Mouse (Mus musculus) heart, postnatal 0 days (tissue): Measurements from ENCODE around the gene Olfr97. TPM values are rescaled to one million over a fixed set of nuclear protein-coding genes. Genes with fewer than 3 reads are reported as not detected.

Experiments used
- ATAC-seq: fragments of 200-750 bp; cut with Nextera tagmentation; 2 replicates; pipeline ENCODE4 v1.8.0; 2017; ENCODE audit warnings: low read depth, moderate number of reproducible peaks, moderate library complexity; ENCODE audit not compliant: insufficient read depth
- DNase-seq: peaks from one replicate; pipeline ENCODE4 v3.0.0-alpha.2; 2016; ENCODE audit warnings: low spot score
- H3K27ac ChIP-seq: fragments of 300-500 bp; sonication (generic); 2 replicates; pipeline ENCODE4 v1.5.1; 2014; ENCODE audit warnings: low read depth, mild to moderate bottlenecking
- H3K27me3 ChIP-seq: fragments of 300-500 bp; sonication (generic); 2 replicates; pipeline ENCODE4 v1.6.1; 2014; ENCODE audit warnings: low read length, mixed read lengths; ENCODE audit not compliant: control insufficient read depth, insufficient read depth
- H3K36me3 ChIP-seq: fragments of 300-500 bp; sonication (generic); replicated peaks from 2 replicates; pipeline ENCODE4 v1.6.1; 2014; ENCODE audit warnings: low read length, mixed read lengths; ENCODE audit not compliant: control insufficient read depth, insufficient read depth
- H3K4me1 ChIP-seq: fragments of 300-500 bp; sonication (generic); 2 replicates; pipeline ENCODE4 v1.6.1; 2014; ENCODE audit warnings: antibody characterized with exemption; ENCODE audit not compliant: control insufficient read depth, insufficient read depth
- H3K4me2 ChIP-seq: fragments of 300-500 bp; sonication (generic); 2 replicates; pipeline ENCODE4 v1.6.1; 2014; ENCODE audit warnings: low read depth, mild to moderate bottlenecking, low read length, moderate library complexity
- H3K4me3 ChIP-seq: fragments of 300-500 bp; sonication (generic); 2 replicates; pipeline ENCODE4 v1.5.1; 2014; ENCODE audit warnings: low read depth, low read length
- H3K9ac ChIP-seq: fragments of 300-500 bp; sonication (generic); replicated peaks from 2 replicates; pipeline ENCODE4 v1.6.1; 2014; ENCODE audit warnings: low read depth, low read length, mixed read lengths
- H3K9me3 ChIP-seq: fragments of 300-500 bp; sonication (generic); replicated peaks from 2 replicates; pipeline ENCODE4 v1.6.1; 2016; ENCODE audit warnings: low read length; ENCODE audit not compliant: control insufficient read depth
- CTCF ChIP-seq: IDR thresholded peaks from 2 replicates; pipeline ENCODE4 v1.5.1; 2016; ENCODE audit warnings: antibody characterized with exemption, control low read depth, low read depth
- EP300 ChIP-seq: IDR thresholded peaks from 2 replicates; pipeline ENCODE4 v1.6.1; 2016; ENCODE audit warnings: antibody characterized with exemption, low read depth
- WGBS: fragments of 180-500 bp; shearing (Covaris S2); extraction: QIAGEN DNeasy Blood & Tissue Kit; methylation state at CpG from one replicate; pipeline ENCODE4 v1.1.7; 2014; 5-methylcytosine and 5-hydroxymethylcytosine counted together
- polyA plus RNA-seq: library from polyadenylated mRNA; unstranded; fragments of >200 nt; fragmentation: Nextera tagmentation; extraction: Ambion mirVana; gene quantifications from 2 replicates; pipeline ENCODE4 v1.2.1, GENCODE M21; 2015
- total RNA-seq: library from RNA; depleted of rRNA; stranded (reverse); fragments of >200 nt; gene quantifications from 2 replicates; pipeline ENCODE4 v1.2.3, GENCODE M21; 2014; ENCODE audit warnings: low replicate concordance

Olfr97 gene
- total and polyA plus RNA-seq, 2 experiments from 2014 or later: not detected

- H3K36me3 ChIP-seq: no peaks in the 10 kb centered on the region
- no peak within 1 kb of the TSS for H3K27ac ChIP-seq
- peak within 1 kb of the TSS; percentile 69 for H3K4me3 ChIP-seq
- H3K4me1 ChIP-seq: 0 out of 2 replicates have a peak, but pooled peaks cover 3% of the 10 kb centered on the region
- no peaks in the 10 kb centered on the region for H3K27me3 ChIP-seq
- no peaks in the 10 kb centered on the region for H3K9me3 ChIP-seq
- WGBS: 3% methylated on average over 26 of the region's 26 CpGs
- DNase-seq: peak; percentile 68
- peak; percentile 90 for ATAC-seq
- peak within 1 kb of the TSS; percentile 44 for H3K9ac ChIP-seq
- H3K4me2 ChIP-seq: peak within 1 kb of the TSS; percentile 97
- TF ChIP-seq CTCF (no peak), EP300 (no peak)
Measured at GRCm38 (mm10) chr17:37270058-37270701, 33.0 kb upstream of the Olfr97 start, which contains the start of gene H2-M3. Gene H2-M3, plus strand, starts transcription at chr17:37270220.

- no peaks in the 10 kb centered on the region for H3K36me3 ChIP-seq
- H3K27me3 ChIP-seq: no peaks in the 10 kb centered on the region
- no peaks in the 10 kb centered on the region for H3K4me1 ChIP-seq
- no peak within 1 kb of the TSS for H3K4me2 ChIP-seq
- DNase-seq (no peak), ATAC-seq (no peak)
- H3K4me3 ChIP-seq: no peak within 1 kb of the TSS
- H3K27ac ChIP-seq: no peak within 1 kb of the TSS
- TF ChIP-seq CTCF (no peak), EP300 (no peak)
- H3K9ac ChIP-seq: no peak within 1 kb of the TSS
- no peaks in the 10 kb centered on the region for H3K9me3 ChIP-seq
- 48% methylated on average over 1 of the region's 1 CpGs for WGBS
Measured at GRCm38 (mm10) chr17:37263626-37264025, 26.5 kb upstream of the Olfr97 start, which contains the start of gene Olfr98. Gene Olfr98, minus strand, starts transcription at chr17:37263749.

GRCm38 (mm10) chr17:37250544-37250943 lies 13.4 kb upstream of the Olfr97 start:
- Histone ChIP-seq H3K9ac (no peak overlapping the region), H3K9me3 (no peaks in the 10 kb centered on the region), H3K4me2 (no peak overlapping the region), H3K27ac (no peak overlapping the region), H3K36me3 (no peaks in the 10 kb centered on the region), H3K4me3 (no peak overlapping the region), H3K4me1 (no peaks in the 10 kb centered on the region), H3K27me3 (no peaks in the 10 kb centered on the region)
- TF ChIP-seq CTCF (peak; percentile 38), EP300 (no peak)
- 5% methylated on average over 1 of the region's 1 CpGs for WGBS
- no peak for ATAC-seq
- no peak for DNase-seq

GRCm38 (mm10) chr17:37249460-37249859 lies 12.3 kb upstream of the Olfr97 start:
- no peak for TF ChIP-seq CTCF
- TF ChIP-seq EP300: no peak
- ATAC-seq (no peak), DNase-seq (no peak)
- Histone ChIP-seq H3K4me3 (no peak overlapping the region), H3K9ac (no peak overlapping the region), H3K4me2 (no peak overlapping the region), H3K36me3 (no peaks in the 10 kb centered on the region), H3K9me3 (no peaks in the 10 kb centered on the region), H3K27ac (no peak overlapping the region), H3K4me1 (no peaks in the 10 kb centered on the region), H3K27me3 (no peaks in the 10 kb centered on the region)

GRCm38 (mm10) chr17:37246715-37247114 lies 9.6 kb upstream of the Olfr97 start:
- no peak for ATAC-seq
- DNase-seq: peak; percentile 7

GRCm38 (mm10) chr17:37242198-37242597 lies 5.1 kb upstream of the Olfr97 start:
- DNase-seq (no peak), ATAC-seq (no peak)
- Histone ChIP-seq H3K36me3 (no peaks in the 10 kb centered on the region), H3K4me2 (no peak overlapping the region), H3K4me1 (no peaks in the 10 kb centered on the region), H3K4me3 (no peak overlapping the region), H3K9ac (no peak overlapping the region), H3K27me3 (no peaks in the 10 kb centered on the region), H3K27ac (no peak overlapping the region), H3K9me3 (no peaks in the 10 kb centered on the region)
- 48% methylated on average over 3 of the region's 3 CpGs for WGBS
- TF ChIP-seq CTCF (no peak), EP300 (no peak)

More at GRCm38 (mm10) chr17:37246715-37247114, 9.6 kb upstream of the Olfr97 start:
- Histone ChIP-seq H3K4me3 (no peak overlapping the region), H3K27me3 (no peaks in the 10 kb centered on the region), H3K9me3 (no peaks in the 10 kb centered on the region), H3K4me2 (no peak overlapping the region), H3K4me1 (no peaks in the 10 kb centered on the region), H3K36me3 (no peaks in the 10 kb centered on the region), H3K9ac (no peak overlapping the region), H3K27ac (no peak overlapping the region)
- WGBS: 25% methylated on average over 5 of the region's 5 CpGs
- TF ChIP-seq CTCF (no peak), EP300 (no peak)
